Mouse (Mus musculus): ENCODE data around the gene Inca1. TPM values are rescaled to one million over a fixed set of nuclear protein-coding genes. Genes with fewer than 3 reads are reported as not detected.

Inca1 gene
- total and polyA plus RNA-seq, 3 experiments = 0.35 to 2.2 TPM; not detected in 1

- Histone ChIP-seq H3K27me3 (ENCODE audit: control insufficient read depth in 1 of 2, insufficient read depth in 2 of 2, low read length in 2 of 2) (no peaks in the 10 kb centered on the region), H3K4me3 (ENCODE audit: control insufficient read depth in 1 of 2, insufficient read depth in 1 of 2, low read depth in 2 of 2, low read length in 2 of 2) (peak overlapping the region; percentile 71 to 72), H3K27ac (ENCODE audit: control insufficient read depth, low read depth, low read length) (peak overlapping the region; percentile 86), H3K36me3 (ENCODE audit: control insufficient read depth in 1 of 2, insufficient read depth in 2 of 2, low read length in 2 of 2) (peaks cover 1 to 11% of the 10 kb centered on the region in 2 experiments; a peak in 2 of 4 replicates), H3K79me2 (ENCODE audit: control insufficient read depth, insufficient read depth, low read length, poor library complexity) (peaks cover 18% of the 10 kb centered on the region), H3K4me1 (ENCODE audit: control insufficient read depth in 1 of 2, insufficient read depth in 2 of 2, low read length in 2 of 2) (peaks cover 2 to 24% of the 10 kb centered on the region in 2 experiments; a peak in 3 of 4 replicates), H3K9ac (ENCODE audit: control insufficient read depth, low read depth, low read length, poor library complexity, severe bottlenecking) (peak overlapping the region; percentile 82), H3K9me3 (replicated peaks; ENCODE audit: insufficient read depth, low read length) (no peaks in the 10 kb centered on the region)
- no peak for TF ChIP-seq GABPA (IDR thresholded peaks at IDR 0.05; ENCODE audit: low read depth, low read length)
- TF ChIP-seq HCFC1 (IDR thresholded peaks at IDR 0.05; ENCODE audit: low read depth, low read length) = no peak
- no peak for TF ChIP-seq NELFE (IDR thresholded peaks at IDR 0.05; ENCODE audit: low read depth, low read length)
- no peak for TF ChIP-seq MAZ (IDR thresholded peaks at IDR 0.05; ENCODE audit: low read depth, low read length)
- no peak for TF ChIP-seq SMC3 (IDR thresholded peaks at IDR 0.05; ENCODE audit: low read depth, low read length)
- DNase-seq (ENCODE audit: low read depth, low spot score) = no peak
These were observed 32.4 kb downstream of the Inca1 start for GRCm38 (mm10) chr11:70667271-70668150.

GRCm38 (mm10) chr11:70666687-70667086 is 33.3 kb downstream of the Inca1 start:
- peaks cover 18% of the 10 kb centered on the region for H3K79me2 ChIP-seq (ENCODE audit: control insufficient read depth, insufficient read depth, low read length, poor library complexity)
- no peaks in the 10 kb centered on the region for H3K9me3 ChIP-seq (replicated peaks; ENCODE audit: insufficient read depth, low read length)
- no peak overlapping the region for H3K4me3 ChIP-seq (ENCODE audit: control insufficient read depth in 1 of 2, insufficient read depth in 1 of 2, low read depth in 2 of 2, low read length in 2 of 2)
- peaks cover 1 to 7% of the 10 kb centered on the region in 2 experiments; a peak in 3 of 4 replicates for H3K36me3 ChIP-seq (ENCODE audit: control insufficient read depth in 1 of 2, insufficient read depth in 2 of 2, low read length in 2 of 2)
- no peak overlapping the region for H3K9ac ChIP-seq (ENCODE audit: control insufficient read depth, low read depth, low read length, poor library complexity, severe bottlenecking)
- no peak overlapping the region for H3K27ac ChIP-seq (ENCODE audit: control insufficient read depth, low read depth, low read length)
- H3K4me1 ChIP-seq (ENCODE audit: control insufficient read depth in 1 of 2, insufficient read depth in 2 of 2, low read length in 2 of 2) = peaks cover 2 to 18% of the 10 kb centered on the region in 2 experiments; a peak in 3 of 4 replicates
- no peak for TF ChIP-seq UBTF (IDR thresholded peaks at IDR 0.05; ENCODE audit: borderline replicate concordance, insufficient read depth, low read depth, low read length)
- TF ChIP-seq EP300 (IDR thresholded peaks at IDR 0.05; ENCODE audit: low read depth in 1 of 2, low read length in 2 of 2) = no peak
- TF ChIP-seq CHD2 (IDR thresholded peaks at IDR 0.05; ENCODE audit: low read length) = no peak
- no peak for DNase-seq (ENCODE audit: low read depth, low spot score)
- no peaks in the 10 kb centered on the region for H3K27me3 ChIP-seq (ENCODE audit: control insufficient read depth in 1 of 2, insufficient read depth in 2 of 2, low read length in 2 of 2)

- DNase-seq (ENCODE audit: low read depth, low spot score) = no peak
- no peaks in the 10 kb centered on the region for H3K9me3 ChIP-seq (replicated peaks; ENCODE audit: insufficient read depth, low read length)
- H3K79me2 ChIP-seq (ENCODE audit: control insufficient read depth, insufficient read depth, low read length, poor library complexity) = peaks cover 17% of the 10 kb centered on the region
- no peak overlapping the region for H3K27ac ChIP-seq (ENCODE audit: control insufficient read depth, low read depth, low read length)
- no peak overlapping the region for H3K9ac ChIP-seq (ENCODE audit: control insufficient read depth, low read depth, low read length, poor library complexity, severe bottlenecking)
- TF ChIP-seq CTCF (IDR thresholded peaks at IDR 0.05 in 2 of 3, conservative IDR thresholded peaks at IDR 0.05 in 1 of 3; ENCODE audit: control insufficient read depth in 1 of 3, insufficient read depth in 1 of 3, low read depth in 2 of 3, low read length in 3 of 3, poor library complexity in 1 of 3, severe bottlenecking in 1 of 3) = peak in 1 of 3 experiments; percentile 29; a peak in 1 of 6 replicates
- no peak for TF ChIP-seq JUND (IDR thresholded peaks at IDR 0.05; ENCODE audit: low read depth, low read length)
- peaks cover 1 to 5% of the 10 kb centered on the region in 2 experiments; a peak in 3 of 4 replicates for H3K36me3 ChIP-seq (ENCODE audit: control insufficient read depth in 1 of 2, insufficient read depth in 2 of 2, low read length in 2 of 2)
- peaks cover 2 to 9% of the 10 kb centered on the region in 2 experiments; a peak in 3 of 4 replicates for H3K4me1 ChIP-seq (ENCODE audit: control insufficient read depth in 1 of 2, insufficient read depth in 2 of 2, low read length in 2 of 2)
- H3K27me3 ChIP-seq (ENCODE audit: control insufficient read depth in 1 of 2, insufficient read depth in 2 of 2, low read length in 2 of 2) = no peaks in the 10 kb centered on the region
- no peak overlapping the region for H3K4me3 ChIP-seq (ENCODE audit: control insufficient read depth in 1 of 2, insufficient read depth in 1 of 2, low read depth in 2 of 2, low read length in 2 of 2)
These were observed 35.2 kb downstream of the Inca1 start for GRCm38 (mm10) chr11:70664741-70665140.

Measured in MEL (cell line).